In the genomic region with DNA sequence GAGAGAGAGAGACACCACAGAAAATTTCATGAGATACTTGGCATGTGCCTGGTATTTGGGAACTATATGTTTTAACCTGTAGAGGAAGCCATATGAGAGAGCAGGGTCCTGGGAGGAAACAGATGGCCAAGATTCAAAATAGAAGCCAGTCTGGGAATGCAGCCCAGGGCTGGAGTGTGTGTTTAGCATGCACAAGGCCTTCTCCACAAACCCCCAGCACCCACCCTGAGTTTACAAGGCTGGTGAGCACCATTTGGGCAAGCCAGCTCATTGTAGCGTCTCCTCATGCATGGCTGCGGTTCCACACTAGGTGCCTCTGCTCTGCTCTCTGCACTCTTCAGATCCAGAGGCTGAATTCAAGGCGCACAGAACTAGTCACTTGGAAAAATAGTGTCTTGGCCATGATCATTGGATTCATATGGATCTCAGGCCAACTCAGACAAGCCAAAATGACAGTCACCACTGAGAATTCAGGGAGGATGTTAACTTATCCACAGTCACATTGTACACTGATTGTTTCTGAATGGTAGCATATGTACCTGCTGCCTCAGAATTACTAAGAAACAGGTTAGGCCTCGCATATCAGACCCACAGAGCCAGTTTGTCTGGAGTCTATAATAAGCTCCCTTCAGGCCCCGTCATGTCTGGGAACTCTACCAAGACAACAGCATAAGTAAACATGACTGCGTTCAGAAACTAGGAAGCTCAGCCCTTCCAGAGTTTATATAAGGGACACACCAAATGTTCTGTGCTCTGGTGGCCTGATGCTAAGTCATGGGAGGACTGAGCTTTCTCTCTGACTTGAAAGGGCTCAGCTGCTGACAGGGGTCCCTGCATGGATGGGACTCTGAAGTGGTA, we compare ENCODE assay signal across 9 mouse cellular contexts.
DNase-seq lines count a peak whose midpoint lies in the region; ATAC-seq and TF ChIP-seq lines count a peak whose summit lies in the region.
"Had no signal": no experiment of that assay in that cellular context is flagged by ENCODE, and none has a peak within 500 bp of the region (broad histone marks: within the 10 kb centered on the region; RNA-seq: fewer than 3 reads in every experiment).

No protein-coding gene starts in this region.

- no peak overlapping the region for H3K9ac ChIP-seq in hindbrain, embryonic 13.5 days
- no peak overlapping the region for H3K9ac ChIP-seq in hindbrain, postnatal 0 days (replicated peaks; ENCODE audit: low read length)
- H3K9ac ChIP-seq in stomach, embryonic 15.5 days = no peak overlapping the region

- peak; percentile 22; the same call in 1 of the 2 replicates for ATAC-seq in hindbrain, embryonic 13.5 days (ENCODE audit: low FRiP score)
- ATAC-seq in hindbrain, postnatal 0 days = peak; percentile 83
- ATAC-seq in stomach, embryonic 15.5 days (ENCODE audit: insufficient read depth, low FRiP score, low read depth) = peak; percentile 89

- intact Hi-C loops in left cerebral cortex, postnatal 36 days (cut with DNase I) = loop anchor here (10.0 kb wide), 1 partner anchor 53 kb away; no protein-coding TSS in a partner anchor

- no peak overlapping the region for H3K4me2 ChIP-seq in hindbrain, embryonic 13.5 days
- H3K4me2 ChIP-seq in hindbrain, postnatal 0 days (ENCODE audit: low read depth, low read length) = no peak overlapping the region
- H3K4me2 ChIP-seq in stomach, embryonic 15.5 days = no peak overlapping the region

- H3K27ac ChIP-seq in hindbrain, embryonic 13.5 days = peak overlapping the region; percentile 35
- no peak overlapping the region for H3K27ac ChIP-seq in hindbrain, embryonic 10.5 days
- peak overlapping the region; percentile 48 for H3K27ac ChIP-seq in hindbrain, postnatal 0 days
- H3K27ac ChIP-seq in stomach, embryonic 15.5 days = peak overlapping the region; percentile 94

- H3K4me3 ChIP-seq in hindbrain, embryonic 13.5 days = no peak overlapping the region
- H3K4me3 ChIP-seq in hindbrain, embryonic 10.5 days = no peak overlapping the region
- H3K4me3 ChIP-seq in hindbrain, postnatal 0 days (ENCODE audit: low read length) = no peak overlapping the region
- H3K4me3 ChIP-seq in stomach, embryonic 15.5 days (replicated peaks) = no peak overlapping the region
- H3K4me3 ChIP-seq: erythroblast, embryonic 14.5 days had no signal

- H3K9me3 ChIP-seq in hindbrain, embryonic 13.5 days = no peaks in the 10 kb centered on the region
- H3K9me3 ChIP-seq in hindbrain, embryonic 10.5 days = no peaks in the 10 kb centered on the region
- no peaks in the 10 kb centered on the region for H3K9me3 ChIP-seq in hindbrain, postnatal 0 days (ENCODE audit: low read length)
- H3K9me3 ChIP-seq in stomach, embryonic 15.5 days = no peaks in the 10 kb centered on the region

- TF ChIP-seq CTCF in hindbrain, postnatal 0 days (IDR thresholded peaks at IDR 0.05; ENCODE audit: low read depth) = peak; percentile 24

- no peaks in the 10 kb centered on the region for H3K36me3 ChIP-seq in hindbrain, embryonic 13.5 days
- H3K36me3 ChIP-seq in hindbrain, embryonic 10.5 days = no peaks in the 10 kb centered on the region
- no peaks in the 10 kb centered on the region for H3K36me3 ChIP-seq in hindbrain, postnatal 0 days (ENCODE audit: insufficient read depth, low read length)
- H3K36me3 ChIP-seq in stomach, embryonic 15.5 days = no peaks in the 10 kb centered on the region

- no peaks in the 10 kb centered on the region for H3K27me3 ChIP-seq in hindbrain, embryonic 13.5 days
- peaks cover 5% of the 10 kb centered on the region; the same call in 1 of the 2 replicates for H3K27me3 ChIP-seq in hindbrain, embryonic 10.5 days (ENCODE audit: insufficient read depth, poor library complexity, severe bottlenecking)
- H3K27me3 ChIP-seq in hindbrain, postnatal 0 days (ENCODE audit: insufficient read depth, low read length) = no peaks in the 10 kb centered on the region
- H3K27me3 ChIP-seq in stomach, embryonic 15.5 days (replicated peaks) = no peaks in the 10 kb centered on the region

- 78% methylated on average over 6 of the region's 6 CpGs for whole genome bisulfite sequencing in hindbrain, embryonic 13.5 days
- 92% methylated on average over 6 of the region's 6 CpGs for WGBS in hindbrain, embryonic 10.5 days
- 51% methylated on average over 6 of the region's 6 CpGs for WGBS in hindbrain, postnatal 0 days
- WGBS in stomach, embryonic 15.5 days = 59% methylated on average over 6 of the region's 6 CpGs

- H3K4me1 ChIP-seq in hindbrain, embryonic 13.5 days (replicated peaks) = peaks cover 40% of the 10 kb centered on the region
- H3K4me1 ChIP-seq in hindbrain, embryonic 10.5 days (replicated peaks) = peaks cover 26% of the 10 kb centered on the region
- H3K4me1 ChIP-seq in hindbrain, postnatal 0 days (ENCODE audit: insufficient read depth, low read length) = peaks cover 21% of the 10 kb centered on the region
- H3K4me1 ChIP-seq in stomach, embryonic 15.5 days = peaks cover 13% of the 10 kb centered on the region

- DNase-seq in hindbrain, embryonic 10.5 days (ENCODE audit: low spot score) = no peak
- DNase-seq in cerebellum, postnatal 10 days = peak; percentile 91 to 95
- DNase-seq in hindbrain, postnatal 0 days (ENCODE audit: low spot score) = peak; percentile 83
- DNase-seq in left cerebral cortex, postnatal 36 days (ENCODE audit: low spot score in 2 of 2) = peak; percentile 65 to 80
- DNase-seq in B cell, adult 2 months = no peak
- DNase-seq in thymus, postnatal 14 days = no peak

Comparison
In these comparisons a context has a peak if more than half of its experiments do, and no peak if none do; other contexts are left out.
1. DNase-seq: peak in cerebellum, postnatal 10 days (2 of 2), hindbrain, postnatal 0 days (single experiment) and left cerebral cortex, postnatal 36 days (2 of 2); none in hindbrain, embryonic 10.5 days (single experiment), B cell, adult 2 months (0 of 2) and thymus, postnatal 14 days (single experiment).
2. ATAC-seq: peak in every context shown above with its lines; median percentile 89 in stomach, embryonic 15.5 days; 83 in hindbrain, postnatal 0 days; 22 in hindbrain, embryonic 13.5 days.